Mouse (Mus musculus) forebrain, embryonic 16.5 days (tissue): ENCODE results near the gene Dgke. TPM values are rescaled to one million over a fixed set of nuclear protein-coding genes. Genes with fewer than 3 reads are reported as not detected.

Experiments used
- ATAC-seq: fragments of 200-750 bp; cut with Nextera tagmentation; 2 replicates; pipeline ENCODE4 v1.8.0; 2017; ENCODE audit warnings: mild to moderate bottlenecking, moderate library complexity
- H3K27ac ChIP-seq: fragments of 300-500 bp; sonication (generic); 2 replicates; pipeline ENCODE4 v1.5.1; 2014; ENCODE audit warnings: low read length, control low read depth
- H3K27me3 ChIP-seq: fragments of 300-500 bp; sonication (generic); replicated peaks from 2 replicates; pipeline ENCODE4 v1.6.1; 2014; ENCODE audit warnings: low read length; ENCODE audit not compliant: control insufficient read depth, insufficient read depth
- H3K36me3 ChIP-seq: fragments of 300-500 bp; sonication (generic); 2 replicates; pipeline ENCODE4 v1.6.1; 2014; ENCODE audit not compliant: control insufficient read depth, insufficient read depth
- H3K4me1 ChIP-seq: fragments of 300-500 bp; sonication (generic); replicated peaks from 2 replicates; pipeline ENCODE4 v1.6.1; 2014; ENCODE audit warnings: low read length; ENCODE audit not compliant: control insufficient read depth, insufficient read depth
- H3K4me2 ChIP-seq: fragments of 300-500 bp; sonication (generic); 2 replicates; pipeline ENCODE4 v1.6.1; 2014; ENCODE audit warnings: mild to moderate bottlenecking, low read length, control low read depth
- H3K4me3 ChIP-seq: fragments of 300-500 bp; sonication (generic); replicated peaks from 2 replicates; pipeline ENCODE4 v1.5.1; 2014; ENCODE audit warnings: mild to moderate bottlenecking, low read length, control low read depth
- H3K9ac ChIP-seq: fragments of 300-500 bp; sonication (generic); replicated peaks from 2 replicates; pipeline ENCODE4 v1.6.1; 2014; ENCODE audit warnings: low read depth, low read length, control low read depth
- H3K9me3 ChIP-seq: fragments of 300-500 bp; sonication (generic); 2 replicates; pipeline ENCODE4 v1.6.1; 2016; ENCODE audit warnings: low read length; ENCODE audit not compliant: control insufficient read depth
- WGBS: fragments of 180-500 bp; shearing (Covaris S2); extraction: QIAGEN DNeasy Blood & Tissue Kit; methylation state at CpG from one replicate; pipeline ENCODE4 v1.1.7; 2014; 5-methylcytosine and 5-hydroxymethylcytosine counted together
- polyA plus RNA-seq: library from polyadenylated mRNA; unstranded; fragments of >200 nt; fragmentation: Nextera tagmentation; extraction: Ambion mirVana; gene quantifications from 2 replicates; pipeline ENCODE4 v1.2.1, GENCODE M21; 2015

The Dgke gene
- polyA plus RNA-seq, 1 experiment from 2014 or later = 17.1 TPM

DNA sequence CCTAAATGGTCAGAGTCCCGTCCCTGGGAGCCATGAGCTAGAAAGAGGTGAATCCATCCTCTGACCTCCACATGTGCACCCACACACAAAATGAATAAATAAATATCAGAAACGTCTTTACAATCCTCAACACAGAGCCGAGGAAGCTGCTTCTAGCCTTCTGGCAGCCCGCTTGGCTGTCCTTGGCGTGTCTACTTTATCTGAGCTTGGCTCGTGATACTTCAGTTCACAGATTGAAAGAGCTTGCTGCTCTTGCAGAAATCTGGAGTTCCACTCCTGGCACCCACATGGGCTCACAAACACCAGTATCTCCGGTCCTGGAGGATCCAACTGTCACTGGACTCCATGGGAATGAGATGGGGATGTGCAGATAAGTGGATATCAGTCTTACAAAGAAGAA lies 45.0 kb downstream of the Dgke start:
- H3K9ac ChIP-seq = no peak overlapping the region
- no peak overlapping the region for H3K4me2 ChIP-seq
- WGBS = 75% methylated on average over 7 of the region's 7 CpGs
- H3K4me1 ChIP-seq = no peaks in the 10 kb centered on the region
- H3K36me3 ChIP-seq = no peaks in the 10 kb centered on the region
- no peak for ATAC-seq
- H3K9me3 ChIP-seq = no peaks in the 10 kb centered on the region
- H3K27ac ChIP-seq = no peak overlapping the region
- no peaks in the 10 kb centered on the region for H3K27me3 ChIP-seq
- H3K4me3 ChIP-seq = no peak overlapping the region

DNA sequence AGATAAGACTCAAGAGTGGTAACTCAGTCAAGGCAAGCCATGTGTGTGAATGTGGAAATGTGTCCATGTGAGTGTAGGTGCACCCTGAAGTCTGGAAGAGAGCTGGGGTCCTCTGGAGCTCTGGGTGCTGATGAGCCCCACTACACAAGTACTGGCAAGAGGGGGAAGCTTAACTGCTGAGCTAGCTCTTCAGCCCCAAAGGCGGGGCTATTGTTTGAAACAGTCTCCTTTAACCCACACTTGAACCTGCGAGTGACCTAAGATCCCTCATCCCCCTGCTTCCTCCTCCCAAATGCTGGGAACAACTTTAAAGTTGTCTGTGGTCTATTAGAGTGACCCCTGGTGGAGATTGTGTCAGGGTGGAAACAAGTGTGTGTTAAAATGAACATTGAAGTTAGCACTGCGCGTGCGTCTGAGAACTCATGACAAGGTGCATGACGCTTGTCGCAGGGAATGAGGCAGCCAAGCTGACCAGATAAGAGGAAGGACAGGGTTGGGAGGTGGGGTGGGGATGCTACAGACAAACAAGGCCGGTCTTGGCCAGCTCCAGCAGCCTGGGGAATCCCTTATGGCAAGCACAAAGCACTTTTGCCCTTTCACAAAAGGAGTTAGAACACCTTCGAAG lies 45.9 kb downstream of the Dgke start:
- 71% methylated on average over 9 of the region's 9 CpGs for WGBS

DNA sequence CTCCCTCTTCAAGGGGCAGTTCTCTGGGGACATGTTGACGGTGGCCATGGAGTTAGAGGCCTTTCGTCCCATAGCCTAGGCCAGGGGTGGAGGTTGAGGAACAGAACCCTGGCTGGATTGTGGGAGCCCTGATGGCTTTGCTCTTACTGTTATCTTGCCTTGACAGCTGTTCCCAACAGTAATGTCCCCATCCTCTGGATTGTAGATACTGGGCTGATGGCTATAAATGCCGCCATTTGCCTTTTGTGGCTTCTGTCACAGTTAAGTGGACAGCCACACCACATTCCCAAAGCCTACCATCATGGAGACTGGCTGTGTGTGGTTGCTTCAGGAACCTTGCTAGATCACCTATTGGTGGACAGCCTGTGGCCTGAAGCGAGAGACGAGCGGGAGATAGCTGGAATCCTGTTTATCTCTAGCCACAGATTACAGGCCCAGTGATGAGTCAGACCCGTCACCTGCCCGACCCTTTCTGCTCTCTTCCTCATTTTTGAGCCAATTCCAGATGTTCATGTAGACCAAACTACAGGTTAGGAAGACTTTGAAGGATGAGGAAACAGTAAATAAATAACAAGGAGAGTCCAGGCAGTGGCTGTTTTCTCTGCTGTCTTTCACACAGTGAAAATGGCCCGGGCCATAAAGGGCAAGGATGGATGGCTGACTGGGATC lies 49.0 kb downstream of the Dgke start:
- H3K9me3 ChIP-seq = no peaks in the 10 kb centered on the region
- no peak for ATAC-seq
- H3K36me3 ChIP-seq = no peaks in the 10 kb centered on the region
- no peak overlapping the region for H3K27ac ChIP-seq
- H3K4me1 ChIP-seq = no peaks in the 10 kb centered on the region
- H3K4me3 ChIP-seq = no peak overlapping the region
- H3K9ac ChIP-seq = no peak overlapping the region
- no peak overlapping the region for H3K4me2 ChIP-seq
- whole genome bisulfite sequencing = 93% methylated on average over 9 of the region's 9 CpGs
- H3K27me3 ChIP-seq = no peaks in the 10 kb centered on the region

More for the DNA sequence above, 45.9 kb downstream of the Dgke start:
- ATAC-seq = no peak
- Histone ChIP-seq H3K4me2 (no peak overlapping the region), H3K9ac (no peak overlapping the region), H3K9me3 (no peaks in the 10 kb centered on the region), H3K4me3 (no peak overlapping the region), H3K27me3 (no peaks in the 10 kb centered on the region), H3K27ac (no peak overlapping the region), H3K36me3 (no peaks in the 10 kb centered on the region), H3K4me1 (no peaks in the 10 kb centered on the region)

GRCm38 (mm10) chr11:89012241-89012640 lies 54.4 kb downstream of the Dgke start:
- H3K9me3 ChIP-seq = no peaks in the 10 kb centered on the region
- WGBS = 85% methylated on average over 5 of the region's 5 CpGs

DNA sequence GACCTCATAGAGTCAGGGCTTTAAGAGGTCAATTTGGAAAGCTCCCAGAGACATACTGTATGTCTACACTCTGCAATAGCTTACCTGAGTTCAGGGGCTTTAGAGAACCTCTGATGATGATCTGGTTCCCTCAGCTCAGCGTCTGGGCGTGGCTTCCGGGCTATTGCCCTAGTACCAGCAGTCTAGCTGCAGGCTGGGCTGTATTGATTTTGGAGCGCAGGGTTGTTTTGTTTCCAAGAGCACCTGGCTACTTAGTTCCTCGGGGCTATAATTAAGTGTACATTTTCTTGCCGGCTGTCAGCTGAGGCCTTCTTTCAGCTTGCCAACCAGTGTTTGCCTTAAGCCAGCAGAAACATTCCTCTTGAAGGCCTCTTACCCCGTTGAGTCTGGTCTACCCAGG lies 57.2 kb downstream of the Dgke start:
- Histone ChIP-seq H3K27ac (no peak overlapping the region), H3K9me3 (no peaks in the 10 kb centered on the region), H3K4me2 (no peak overlapping the region), H3K9ac (no peak overlapping the region), H3K27me3 (no peaks in the 10 kb centered on the region), H3K36me3 (no peaks in the 10 kb centered on the region), H3K4me3 (no peak overlapping the region), H3K4me1 (no peaks in the 10 kb centered on the region)
- no peak for ATAC-seq
- 75% methylated on average over 7 of the region's 7 CpGs for WGBS

More at GRCm38 (mm10) chr11:89012241-89012640, 54.4 kb downstream of the Dgke start:
- ATAC-seq = no peak
- Histone ChIP-seq H3K9ac (no peak overlapping the region), H3K4me1 (no peaks in the 10 kb centered on the region), H3K4me3 (no peak overlapping the region), H3K27ac (no peak overlapping the region), H3K4me2 (no peak overlapping the region), H3K36me3 (no peaks in the 10 kb centered on the region), H3K27me3 (no peaks in the 10 kb centered on the region)

GRCm38 (mm10) chr11:89009066-89009465 lies 57.6 kb downstream of the Dgke start:
- H3K4me2 ChIP-seq = no peak overlapping the region
- ATAC-seq = no peak
- 89% methylated on average over 9 of the region's 9 CpGs for WGBS
- no peak overlapping the region for H3K27ac ChIP-seq
- H3K9me3 ChIP-seq = no peaks in the 10 kb centered on the region
- H3K4me3 ChIP-seq = no peak overlapping the region
- no peak overlapping the region for H3K9ac ChIP-seq
- H3K4me1 ChIP-seq = no peaks in the 10 kb centered on the region
- H3K36me3 ChIP-seq = no peaks in the 10 kb centered on the region
- no peaks in the 10 kb centered on the region for H3K27me3 ChIP-seq

DNA sequence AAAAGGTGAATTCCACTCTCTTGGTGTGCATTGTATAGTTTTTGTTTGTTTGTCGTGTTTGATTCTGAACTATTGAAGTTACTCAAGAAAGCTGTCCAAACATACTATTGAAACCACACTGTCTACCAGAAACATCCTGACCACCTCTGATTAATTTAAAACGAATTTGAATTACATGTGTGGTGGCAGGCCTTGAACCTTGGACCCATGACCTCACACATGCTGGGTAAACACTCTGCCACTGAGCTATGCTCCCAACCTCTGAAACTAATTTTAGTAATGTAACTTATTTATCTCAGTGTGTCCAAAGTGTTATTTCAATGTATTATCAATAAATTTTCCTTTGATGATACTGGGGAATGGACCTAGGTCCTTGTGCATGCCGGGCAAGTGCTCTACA lies 59.1 kb downstream of the Dgke start:
- Histone ChIP-seq H3K36me3 (no peaks in the 10 kb centered on the region), H3K27ac (no peak overlapping the region), H3K27me3 (no peaks in the 10 kb centered on the region), H3K4me1 (0 out of 2 replicates have a peak, but pooled peaks cover 2% of the 10 kb centered on the region), H3K4me3 (no peak overlapping the region), H3K9ac (no peak overlapping the region), H3K4me2 (no peak overlapping the region), H3K9me3 (no peaks in the 10 kb centered on the region)
- ATAC-seq = no peak
- 82% methylated on average over 3 of the region's 3 CpGs for WGBS

GRCm38 (mm10) chr11:89006404-89006803 lies 60.2 kb downstream of the Dgke start:
- H3K4me3 ChIP-seq = no peak overlapping the region
- no peaks in the 10 kb centered on the region for H3K9me3 ChIP-seq
- H3K27ac ChIP-seq = no peak overlapping the region
- no peaks in the 10 kb centered on the region for H3K27me3 ChIP-seq
- H3K4me2 ChIP-seq = no peak overlapping the region
- 0 out of 2 replicates have a peak, but pooled peaks cover 2% of the 10 kb centered on the region for H3K4me1 ChIP-seq
- no peaks in the 10 kb centered on the region for H3K36me3 ChIP-seq
- ATAC-seq = no peak
- no peak overlapping the region for H3K9ac ChIP-seq

DNA sequence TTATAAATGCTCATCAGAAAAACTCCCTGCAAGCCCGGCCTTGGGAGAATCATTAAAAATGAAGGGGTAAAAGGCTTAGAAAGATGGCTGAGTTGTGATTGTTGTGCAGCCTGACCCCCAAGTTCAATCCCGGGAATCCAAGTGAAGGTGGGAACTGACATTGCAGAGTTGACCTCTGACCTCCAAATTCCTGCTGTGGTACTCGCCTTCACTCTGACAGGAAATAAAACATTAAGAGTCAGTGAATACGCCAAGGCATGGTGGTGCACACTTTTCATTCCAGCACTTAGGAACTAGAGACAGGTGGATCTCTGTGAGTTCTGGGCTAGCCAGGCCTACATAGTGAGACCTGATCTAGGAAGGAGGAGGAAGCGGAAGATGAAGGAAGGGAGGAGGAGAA lies 61.2 kb downstream of the Dgke start:
- no peak for ATAC-seq
- no peak overlapping the region for H3K27ac ChIP-seq
- WGBS = 88% methylated on average over 5 of the region's 5 CpGs
- no peaks in the 10 kb centered on the region for H3K36me3 ChIP-seq
- no peak overlapping the region for H3K4me3 ChIP-seq
- no peaks in the 10 kb centered on the region for H3K9me3 ChIP-seq
- no peak overlapping the region for H3K9ac ChIP-seq
- H3K4me1 ChIP-seq = 0 out of 2 replicates have a peak, but pooled peaks cover 2% of the 10 kb centered on the region
- no peak overlapping the region for H3K4me2 ChIP-seq
- no peaks in the 10 kb centered on the region for H3K27me3 ChIP-seq
